Mouse (Mus musculus): ENCODE data around the gene Srp68.

- no peak for TF ChIP-seq TAL1 (IDR thresholded peaks at IDR 0.05; ENCODE audit: low read length)
- TF ChIP-seq GATA1 (IDR thresholded peaks at IDR 0.05; ENCODE audit: low read length), result no peak
Observed at GRCm38 (mm10) chr11:116307762-116308531, 33.9 kb upstream of the Srp68 start.

Data from erythroblast, embryonic 14.5 days (primary cell).